Mouse (Mus musculus) T-helper 2 cell (primary cell): Measurements from ENCODE around the gene Slc22a7.

Source experiments
- in situ Hi-C: fragments of 300-600 bp; cut with MboI, MseI; formaldehyde crosslinking; loops from one replicate; pipeline ENCODE4 v1.15.1; 2025; ENCODE audit warnings: high pct_unique_total_duplicates

Gene Slc22a7

GRCm38 (mm10) chr17:46438298-46438873 is at the start of gene Slc22a7:
Slc22a7 (minus strand) TSS chr17:46438457.
- in situ Hi-C loops: loop anchor here (5.0 kb wide), 1 partner anchor 69 kb away; no protein-coding TSS in a partner anchor

- in situ Hi-C loops: loop anchor here (10.0 kb wide), 2 partner anchors 57 to 1793 kb away; partner anchors contain the start of gene Cul9
These were observed 49.2 kb upstream of the Slc22a7 start, which contains the start of gene Ttbk1 for GRCm38 (mm10) chr17:46487431-46487830. Ttbk1 (minus strand) TSS chr17:46487675.

- in situ Hi-C loops: loop anchor here (10.0 kb wide), 2 partner anchors 58 to 1792 kb away; partner anchors contain the start of gene Cul9
These were observed 48.7 kb upstream of the Slc22a7 start for GRCm38 (mm10) chr17:46486995-46487394.

GRCm38 (mm10) chr17:46484461-46484875 is 46.2 kb upstream of the Slc22a7 start:
- in situ Hi-C loops: loop anchor here (10.0 kb wide), 2 partner anchors 60 to 1790 kb away; partner anchors contain the start of gene Cul9

GRCm38 (mm10) chr17:46484021-46484431 is 45.8 kb upstream of the Slc22a7 start:
- in situ Hi-C loops: loop anchor here (10.0 kb wide), 2 partner anchors 61 to 1789 kb away; partner anchors contain the start of gene Cul9

- in situ Hi-C loops: loop anchor here (10.0 kb wide), 2 partner anchors 61 to 1789 kb away; partner anchors contain the start of gene Cul9
These were observed 45.3 kb upstream of the Slc22a7 start for GRCm38 (mm10) chr17:46483561-46484001.

GRCm38 (mm10) chr17:46477286-46477685 is 39.0 kb upstream of the Slc22a7 start:
- in situ Hi-C loops: no loop called here

GRCm38 (mm10) chr17:46476601-46477000 is 38.3 kb upstream of the Slc22a7 start:
- in situ Hi-C loops: no loop called here

GRCm38 (mm10) chr17:46467830-46468229 is 29.6 kb upstream of the Slc22a7 start:
- in situ Hi-C loops: no loop called here

GRCm38 (mm10) chr17:46462226-46462625 is 24.0 kb upstream of the Slc22a7 start:
- in situ Hi-C loops: no loop called here

GRCm38 (mm10) chr17:46461347-46461746 is 23.1 kb upstream of the Slc22a7 start:
- in situ Hi-C loops: no loop called here

GRCm38 (mm10) chr17:46460673-46461072 is 22.4 kb upstream of the Slc22a7 start:
- in situ Hi-C loops: no loop called here

GRCm38 (mm10) chr17:46458439-46458838 is 20.2 kb upstream of the Slc22a7 start:
- in situ Hi-C loops: no loop called here

GRCm38 (mm10) chr17:46457791-46458190 is 19.5 kb upstream of the Slc22a7 start:
- in situ Hi-C loops: no loop called here

- in situ Hi-C loops: no loop called here
These were observed 16.9 kb upstream of the Slc22a7 start for GRCm38 (mm10) chr17:46455110-46455691.

GRCm38 (mm10) chr17:46454539-46454938 is 16.3 kb upstream of the Slc22a7 start:
- in situ Hi-C loops: no loop called here

- in situ Hi-C loops: no loop called here
These were observed 15.7 kb upstream of the Slc22a7 start for GRCm38 (mm10) chr17:46453970-46454411.

- in situ Hi-C loops: no loop called here
These were observed 15.2 kb upstream of the Slc22a7 start for GRCm38 (mm10) chr17:46453302-46453948.

GRCm38 (mm10) chr17:46452683-46453082 is 14.4 kb upstream of the Slc22a7 start:
- in situ Hi-C loops: no loop called here

- in situ Hi-C loops: no loop called here
These were observed 8.0 kb upstream of the Slc22a7 start for GRCm38 (mm10) chr17:46446264-46446663.

GRCm38 (mm10) chr17:46444839-46445579 is 6.8 kb upstream of the Slc22a7 start:
- in situ Hi-C loops: no loop called here
